Mouse (Mus musculus): ENCODE measurements at regions not wholly inside any gene's neighbourhood (a gene's known extent, or its start where the extent isn't known, plus 50 kb on each side); places are given as distances from the start of the nearest gene placed in this dataset.

DNA sequence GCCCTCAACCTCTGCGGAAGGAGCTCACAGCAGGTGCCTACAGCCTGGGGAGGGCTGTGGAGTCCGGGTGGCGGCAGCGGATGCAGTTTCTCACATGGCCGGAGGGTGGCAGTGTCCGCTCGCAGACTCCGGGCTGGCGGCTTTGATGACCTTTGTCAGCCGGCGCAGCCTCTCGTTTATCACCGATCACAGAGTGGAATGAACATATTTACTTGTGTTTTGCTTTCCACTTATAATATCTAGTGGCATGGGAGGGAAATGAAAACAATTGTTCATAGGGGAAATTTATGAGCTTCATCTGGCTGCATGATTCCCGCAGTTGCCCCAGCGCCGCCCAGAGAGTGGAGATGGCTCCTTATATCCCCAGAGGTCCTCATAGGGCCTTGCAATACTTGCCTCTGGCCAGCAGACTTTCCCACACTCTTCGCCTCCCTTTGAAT lies 99.2 kb upstream of the Zfp507 start:
- no peak for TF ChIP-seq POLR2A (IDR thresholded peaks at IDR 0.05; ENCODE audit: borderline replicate concordance, extremely low read depth, low read depth, low read length)
- TF ChIP-seq CTCF (IDR thresholded peaks at IDR 0.05; ENCODE audit: insufficient read depth, low read length): peak; percentile 72
